Mouse (Mus musculus): ENCODE data around the gene Ptges.
A peak's percentile ranks its signal among the peaks of the same experiment; 100 is the strongest.
"Not testable (repeated sequence)": the region's sequence is repeated elsewhere in the genome, so short reads cannot be mapped to it uniquely, and the experiment has no call there.

The Ptges gene

GRCm38 (mm10) chr2:30929483-30930045, at the start of gene Ptges:
Gene Ptges (minus strand): TSS chr2:30929863.
- DNase-seq (ENCODE audit: low read depth, low spot score): peak; percentile 67

- DNase-seq (ENCODE audit: low read depth, low spot score): peak; percentile 71
Observed at GRCm38 (mm10) chr2:30967352-30968327, 38.0 kb upstream of the Ptges start, which contains the start of gene Tor1a. Gene Tor1a (minus strand): TSS chr2:30967933.

GRCm38 (mm10) chr2:30966826-30967225, 37.2 kb upstream of the Ptges start:
- DNase-seq (ENCODE audit: low read depth, low spot score): no peak

- no peak for DNase-seq (ENCODE audit: low read depth, low spot score)
Observed at GRCm38 (mm10) chr2:30965627-30966026, 36.0 kb upstream of the Ptges start.

- no peak for DNase-seq (ENCODE audit: low read depth, low spot score)
Observed at GRCm38 (mm10) chr2:30962570-30963254, 33.0 kb upstream of the Ptges start.

- DNase-seq (ENCODE audit: low read depth, low spot score): no peak
Observed at GRCm38 (mm10) chr2:30959856-30960255, 30.2 kb upstream of the Ptges start.

GRCm38 (mm10) chr2:30958726-30959125, 29.1 kb upstream of the Ptges start:
- no peak for DNase-seq (ENCODE audit: low read depth, low spot score)

- no peak for DNase-seq (ENCODE audit: low read depth, low spot score)
Observed at GRCm38 (mm10) chr2:30957511-30957910, 27.8 kb upstream of the Ptges start.

- DNase-seq (ENCODE audit: low read depth, low spot score): no peak
Observed at GRCm38 (mm10) chr2:30954797-30955196, 25.1 kb upstream of the Ptges start.

GRCm38 (mm10) chr2:30952824-30953490, 23.3 kb upstream of the Ptges start, which contains the start of gene Tor1b:
Gene Tor1b (plus strand): TSS chr2:30952959.
- DNase-seq (ENCODE audit: low read depth, low spot score): peak; percentile 80

GRCm38 (mm10) chr2:30952457-30952823, 22.8 kb upstream of the Ptges start:
- no peak for DNase-seq (ENCODE audit: low read depth, low spot score)

- DNase-seq (ENCODE audit: low read depth, low spot score): peak; percentile 80
Observed at GRCm38 (mm10) chr2:30942603-30943011, 12.9 kb upstream of the Ptges start.

- DNase-seq (ENCODE audit: low read depth, low spot score): not testable (repeated sequence)
Observed at GRCm38 (mm10) chr2:30942116-30942515, 12.5 kb upstream of the Ptges start.

GRCm38 (mm10) chr2:30941586-30941985, 11.9 kb upstream of the Ptges start:
- DNase-seq (ENCODE audit: low read depth, low spot score): no peak

- DNase-seq (ENCODE audit: low read depth, low spot score): peak; percentile 56
Observed at GRCm38 (mm10) chr2:30938574-30938991, 8.9 kb upstream of the Ptges start.

- no peak for DNase-seq (ENCODE audit: low read depth, low spot score)
Observed at GRCm38 (mm10) chr2:30937731-30938130, 8.1 kb upstream of the Ptges start.

- no peak for DNase-seq (ENCODE audit: low read depth, low spot score)
Observed at GRCm38 (mm10) chr2:30936808-30937207, 7.1 kb upstream of the Ptges start.

GRCm38 (mm10) chr2:30933917-30934450, 4.3 kb upstream of the Ptges start:
- peak; percentile 54 for DNase-seq (ENCODE audit: low read depth, low spot score)

- no peak for DNase-seq (ENCODE audit: low read depth, low spot score)
Observed at GRCm38 (mm10) chr2:30933032-30933431, 3.4 kb upstream of the Ptges start.

GRCm38 (mm10) chr2:30931922-30932321, 2.3 kb upstream of the Ptges start:
- DNase-seq (ENCODE audit: low read depth, low spot score): no peak

GRCm38 (mm10) chr2:30930846-30931245, 1.2 kb upstream of the Ptges start:
- DNase-seq (ENCODE audit: low read depth, low spot score): not testable (repeated sequence)
